Mouse (Mus musculus): Measurements from ENCODE around the gene Kirrel2. TPM values are rescaled to one million over a fixed set of nuclear protein-coding genes. Genes with fewer than 3 reads are reported as not detected.
A peak's percentile ranks its signal among the peaks of the same experiment; 100 is the strongest.

The Kirrel2 gene
- polyA plus RNA-seq, 1 experiment from 2014 or later, result 0.16 TPM

DNA sequence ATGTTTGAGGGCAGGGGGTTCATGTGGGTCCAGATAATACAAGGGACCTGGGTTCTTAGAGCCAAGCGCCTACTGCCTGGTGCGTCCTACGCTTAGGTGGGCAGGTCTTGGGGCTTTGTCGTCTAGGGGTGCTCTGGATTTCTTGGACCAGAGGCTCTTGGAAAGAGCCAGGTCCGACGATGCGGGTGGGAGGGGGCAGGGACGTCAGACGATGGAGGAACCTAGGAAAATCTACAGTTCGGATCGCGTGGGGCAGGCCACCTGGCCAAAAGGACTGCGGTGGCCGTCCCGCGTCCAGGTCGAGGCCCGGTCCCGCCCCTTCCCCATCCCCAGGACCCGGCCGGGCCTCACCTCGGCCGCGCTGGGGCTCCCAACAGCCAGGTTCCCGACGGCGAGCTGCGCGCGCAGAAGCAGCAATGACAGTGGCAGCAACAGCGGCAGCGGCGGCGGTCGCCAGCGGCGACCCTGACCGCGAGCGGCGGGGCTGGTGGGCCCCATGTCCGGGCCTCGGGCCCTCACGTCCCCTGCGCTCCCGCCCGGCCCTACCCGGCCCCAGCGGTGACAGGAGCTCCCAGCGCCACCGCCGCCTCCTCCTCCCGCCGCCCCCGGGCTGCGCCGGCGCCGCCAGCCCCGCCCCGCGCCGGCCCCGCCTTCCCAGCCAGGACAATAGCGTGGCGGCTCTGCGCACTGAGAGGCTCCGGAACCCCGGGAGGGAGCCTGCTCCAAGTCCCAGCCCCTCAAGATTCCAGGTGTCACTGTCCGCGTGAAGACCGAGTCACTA is 12.3 kb downstream of the Kirrel2 start, which contains the start of gene Aplp1:
Gene Aplp1 (minus strand): TSS at position 565 of the 781 bp plus-strand sequence.
- Histone ChIP-seq H3K27me3 (peaks cover 73% of the 10 kb centered on the region), H3K4me3 (peak within 1 kb of the TSS; percentile 66), H3K9ac (peak within 1 kb of the TSS; percentile 58), H3K36me3 (no peaks in the 10 kb centered on the region), H3K4me1 (replicated peaks) (peaks cover 13% of the 10 kb centered on the region), H3K9me3 (replicated peaks) (no peaks in the 10 kb centered on the region), H3K4me2 (peak within 1 kb of the TSS; percentile 95), H3K27ac (no peak within 1 kb of the TSS)
- WGBS, result under 1% methylated on average over 64 of the region's 72 CpGs
- ATAC-seq (replicated peaks; ENCODE audit: insufficient number of reproducible peaks, insufficient read depth, low FRiP score, low read depth), result peak; percentile 70

DNA sequence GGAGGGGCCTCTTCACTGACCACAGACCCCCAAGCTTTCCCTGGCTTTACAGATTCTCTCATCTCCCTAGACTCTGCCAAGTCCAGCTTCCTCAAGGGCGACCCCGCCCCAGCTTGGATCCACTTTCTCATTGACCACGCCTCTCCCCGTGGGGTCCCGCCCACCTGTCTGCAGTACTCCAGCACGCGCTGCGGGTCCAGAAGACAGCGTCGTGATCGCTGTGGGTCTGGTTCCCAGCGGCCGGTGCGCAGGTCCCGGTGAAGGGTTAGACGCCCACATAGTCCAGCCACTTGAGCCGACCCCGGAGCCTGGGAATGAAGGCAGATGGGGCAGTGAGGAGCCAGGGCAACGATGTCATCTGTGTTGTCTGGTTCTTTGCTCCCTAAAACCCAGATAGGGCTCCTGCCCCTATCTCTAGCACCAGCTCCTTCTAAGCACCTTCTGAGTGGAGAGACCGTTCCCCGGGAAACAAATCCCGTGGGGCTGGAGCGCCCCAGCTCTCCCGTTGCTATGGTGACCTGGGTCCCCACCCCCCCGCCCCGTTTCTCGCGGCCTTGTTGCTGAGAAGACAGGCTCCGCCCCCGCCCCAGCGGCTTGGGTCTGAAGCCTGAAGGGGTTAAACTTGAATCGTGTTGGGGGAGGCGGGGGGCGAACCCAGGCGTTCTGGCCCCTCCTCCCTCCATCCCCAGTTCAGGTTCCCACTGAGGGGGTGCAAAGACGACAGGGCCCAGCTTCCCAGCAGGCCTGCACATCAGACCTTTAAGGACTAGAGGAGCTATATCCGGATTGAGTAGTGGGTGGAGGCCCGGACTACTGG is 13.1 kb downstream of the Kirrel2 start:
- WGBS, result 1% methylated on average over 38 of the region's 38 CpGs
- H3K27me3 ChIP-seq, result peaks cover 74% of the 10 kb centered on the region

DNA sequence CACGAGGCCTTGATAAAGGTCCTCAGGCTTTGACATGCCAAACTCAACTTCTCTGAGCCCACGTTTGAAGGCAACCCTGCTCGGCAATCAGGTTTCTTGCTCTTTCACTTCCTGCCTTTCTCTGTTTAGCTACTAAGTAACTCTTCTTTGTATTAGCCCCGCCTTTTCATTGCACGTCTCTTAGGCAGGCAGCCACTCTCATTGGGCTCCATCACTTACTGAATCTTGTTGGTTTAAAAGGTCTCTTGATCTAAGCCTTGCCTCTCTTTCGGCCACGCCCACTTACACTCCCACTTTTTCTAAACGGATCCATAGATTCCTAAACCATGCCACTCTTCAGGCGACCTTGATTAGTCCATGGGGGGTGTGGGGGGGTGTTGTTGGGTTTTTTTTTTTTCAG is 13.8 kb downstream of the Kirrel2 start:
- Histone ChIP-seq H3K27me3 (peaks cover 80% of the 10 kb centered on the region), H3K9ac (no peak overlapping the region), H3K4me1 (replicated peaks) (peaks cover 13% of the 10 kb centered on the region), H3K4me3 (no peak overlapping the region), H3K4me2 (peak overlapping the region; percentile 95), H3K36me3 (no peaks in the 10 kb centered on the region), H3K9me3 (replicated peaks) (no peaks in the 10 kb centered on the region), H3K27ac (no peak overlapping the region)
- ATAC-seq (replicated peaks; ENCODE audit: insufficient number of reproducible peaks, insufficient read depth, low FRiP score, low read depth), result no peak
- 27% methylated on average over 9 of the region's 9 CpGs for WGBS

More for the DNA sequence above, 13.1 kb downstream of the Kirrel2 start:
- Histone ChIP-seq H3K9me3 (replicated peaks) (no peaks in the 10 kb centered on the region), H3K27ac (no peak overlapping the region), H3K36me3 (no peaks in the 10 kb centered on the region), H3K4me3 (peak overlapping the region; percentile 66), H3K9ac (peak overlapping the region; percentile 58; the same call in 1 of the 2 replicates), H3K4me1 (replicated peaks) (peaks cover 13% of the 10 kb centered on the region), H3K4me2 (peak overlapping the region; percentile 95)
- ATAC-seq (replicated peaks; ENCODE audit: insufficient number of reproducible peaks, insufficient read depth, low FRiP score, low read depth), result 0 out of 2 replicates have a peak, but pooled peaks have one; percentile 21

DNA sequence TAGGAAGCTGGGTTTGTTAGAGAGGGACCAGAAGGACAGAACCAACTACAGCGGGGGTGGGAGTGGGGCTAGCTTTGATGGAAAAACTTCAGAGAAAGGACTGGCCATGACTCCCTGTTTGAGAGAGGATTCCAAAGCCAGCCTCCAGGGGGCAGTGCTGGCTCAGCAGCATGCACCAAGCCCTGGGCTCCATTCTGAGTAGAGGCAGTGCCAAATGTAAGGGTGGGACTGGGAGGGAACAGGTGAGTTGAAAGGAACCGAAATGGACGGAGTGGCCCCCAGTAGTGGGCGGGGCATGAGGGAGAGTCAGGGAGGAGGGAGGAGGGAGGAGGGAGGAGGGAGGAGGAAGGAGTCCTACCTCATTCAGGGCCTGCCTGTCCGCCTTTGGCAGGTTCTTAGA is 16.8 kb downstream of the Kirrel2 start:
- no peaks in the 10 kb centered on the region for H3K9me3 ChIP-seq (replicated peaks)
- no peak overlapping the region for H3K4me3 ChIP-seq
- ATAC-seq (replicated peaks; ENCODE audit: insufficient number of reproducible peaks, insufficient read depth, low FRiP score, low read depth), result no peak
- peaks cover 13% of the 10 kb centered on the region for H3K4me1 ChIP-seq (replicated peaks)
- no peak overlapping the region for H3K27ac ChIP-seq
- 20% methylated on average over 5 of the region's 5 CpGs for WGBS
- H3K4me2 ChIP-seq, result no peak overlapping the region
- peaks cover 82% of the 10 kb centered on the region for H3K27me3 ChIP-seq
- no peaks in the 10 kb centered on the region for H3K36me3 ChIP-seq
- H3K9ac ChIP-seq, result no peak overlapping the region

DNA sequence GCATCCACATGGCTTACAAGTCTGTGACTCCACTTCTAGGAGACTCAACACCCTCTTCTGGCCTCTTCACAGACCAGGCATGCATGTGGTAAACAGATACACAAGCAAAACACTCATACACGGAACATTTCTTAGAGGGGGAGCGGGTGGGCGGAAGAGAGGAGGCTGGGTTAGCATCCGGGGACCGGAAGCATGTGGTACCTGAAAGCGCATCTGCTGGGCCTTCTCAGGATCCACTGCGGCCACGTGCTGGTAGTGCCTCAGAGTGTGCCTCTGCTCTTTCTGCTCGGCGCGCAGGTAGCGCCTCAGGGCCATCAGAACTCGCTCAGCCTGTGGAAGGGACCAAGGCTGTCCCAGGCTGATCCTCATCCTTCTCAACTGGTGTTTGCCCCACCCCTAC is 17.8 kb downstream of the Kirrel2 start:
- Histone ChIP-seq H3K9ac (no peak overlapping the region), H3K9me3 (replicated peaks) (no peaks in the 10 kb centered on the region), H3K4me2 (no peak overlapping the region), H3K36me3 (no peaks in the 10 kb centered on the region), H3K4me1 (replicated peaks) (peaks cover 8% of the 10 kb centered on the region), H3K27me3 (peaks cover 79% of the 10 kb centered on the region), H3K27ac (no peak overlapping the region), H3K4me3 (no peak overlapping the region)
- 75% methylated on average over 13 of the region's 13 CpGs for WGBS
- no peak for ATAC-seq (replicated peaks; ENCODE audit: insufficient number of reproducible peaks, insufficient read depth, low FRiP score, low read depth)

DNA sequence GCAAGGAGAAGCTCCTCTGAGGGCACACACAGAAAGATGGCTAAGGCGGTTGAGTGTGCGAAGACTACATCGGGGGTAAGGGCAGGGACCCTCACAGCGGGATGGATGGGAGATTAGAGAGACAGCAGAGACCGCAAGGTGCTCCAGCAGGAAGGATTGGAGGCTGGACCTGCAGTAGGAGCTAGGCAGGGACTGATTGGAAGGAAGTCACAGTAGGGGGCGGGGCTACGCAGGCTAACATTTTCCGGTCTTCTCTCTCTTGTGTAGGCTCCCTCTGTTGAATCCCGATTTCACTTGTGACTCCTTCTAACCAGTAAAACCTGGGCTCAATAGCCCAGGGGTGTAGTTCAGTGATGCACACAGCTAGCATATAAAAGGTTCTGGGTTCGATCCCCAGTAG is 20.6 kb downstream of the Kirrel2 start:
- Histone ChIP-seq H3K27me3 (peaks cover 51% of the 10 kb centered on the region), H3K4me3 (no peak overlapping the region), H3K27ac (no peak overlapping the region), H3K4me2 (no peak overlapping the region), H3K9me3 (replicated peaks) (no peaks in the 10 kb centered on the region), H3K4me1 (replicated peaks) (no peaks in the 10 kb centered on the region), H3K36me3 (no peaks in the 10 kb centered on the region), H3K9ac (no peak overlapping the region)
- no peak for ATAC-seq (replicated peaks; ENCODE audit: insufficient number of reproducible peaks, insufficient read depth, low FRiP score, low read depth)
- 20% methylated on average over 10 of the region's 10 CpGs for WGBS

DNA sequence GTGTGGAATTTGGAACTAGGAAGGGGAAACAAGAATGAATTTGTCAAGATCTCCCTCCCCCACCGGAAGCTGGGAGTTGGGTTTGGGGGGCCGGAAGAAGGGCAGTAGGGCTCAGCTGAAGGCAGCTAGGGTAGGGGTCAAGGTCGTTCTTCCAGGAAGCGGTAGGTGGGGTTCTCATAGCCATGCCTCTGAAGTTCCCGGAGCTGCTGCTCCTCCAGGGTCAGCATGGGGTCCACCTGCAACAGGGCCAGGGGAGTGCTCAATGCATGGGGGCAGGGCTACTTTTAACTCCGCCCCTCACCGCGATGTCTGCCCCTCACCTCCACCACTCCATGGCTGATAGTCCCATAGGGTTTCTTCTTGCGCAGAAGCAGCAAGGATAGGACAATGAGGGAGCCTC is 22.3 kb downstream of the Kirrel2 start:
- H3K9me3 ChIP-seq (replicated peaks), result no peaks in the 10 kb centered on the region
- no peak overlapping the region for H3K4me3 ChIP-seq
- no peak overlapping the region for H3K4me2 ChIP-seq
- no peak overlapping the region for H3K27ac ChIP-seq
- no peaks in the 10 kb centered on the region for H3K4me1 ChIP-seq (replicated peaks)
- peaks cover 42% of the 10 kb centered on the region for H3K27me3 ChIP-seq
- no peak overlapping the region for H3K9ac ChIP-seq
- no peak for ATAC-seq (replicated peaks; ENCODE audit: insufficient number of reproducible peaks, insufficient read depth, low FRiP score, low read depth)
- 48% methylated on average over 9 of the region's 9 CpGs for WGBS
- H3K36me3 ChIP-seq, result no peaks in the 10 kb centered on the region

DNA sequence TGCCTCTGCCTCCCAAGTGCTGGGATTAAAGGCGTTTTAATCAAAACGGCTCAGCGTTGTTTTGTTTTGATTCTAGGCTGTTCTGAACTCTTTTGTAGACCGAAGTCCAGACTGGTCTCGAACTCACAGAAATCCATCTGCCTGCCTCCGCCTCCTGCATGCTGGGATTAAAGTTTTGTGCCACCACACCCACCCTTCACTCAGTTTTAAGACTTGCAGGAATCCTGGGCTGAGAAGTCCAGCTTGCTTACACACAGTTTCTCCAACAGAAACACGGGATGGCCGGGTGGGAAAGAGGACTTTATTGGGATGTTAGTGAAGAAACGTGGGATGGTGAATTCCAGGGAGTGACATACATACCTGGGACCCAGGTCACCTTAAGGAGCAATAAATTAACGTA is 22.8 kb downstream of the Kirrel2 start:
- WGBS, result 67% methylated on average over 10 of the region's 10 CpGs

DNA sequence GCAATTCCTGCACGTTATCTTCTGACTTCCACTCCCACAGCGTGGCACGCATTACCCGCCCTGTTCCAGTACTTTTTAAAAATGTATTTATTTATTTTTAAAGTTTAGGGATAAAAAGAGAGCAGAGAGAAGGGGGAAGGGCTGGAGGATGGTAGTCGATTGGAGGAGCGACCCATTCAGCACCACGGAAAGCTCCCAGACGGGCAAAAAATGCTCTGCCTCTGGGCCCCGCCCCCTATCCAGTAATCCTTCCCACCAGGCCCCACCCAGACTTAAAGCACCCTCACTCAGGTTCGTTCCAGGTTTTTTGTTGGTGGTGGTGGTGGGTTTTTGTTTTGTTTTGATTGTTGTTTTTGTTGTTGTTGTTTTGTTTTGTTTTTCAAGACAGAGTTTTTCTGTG is 23.3 kb downstream of the Kirrel2 start:
- Histone ChIP-seq H3K27me3 (peaks cover 33% of the 10 kb centered on the region), H3K9me3 (replicated peaks) (no peaks in the 10 kb centered on the region), H3K9ac (no peak overlapping the region), H3K4me1 (replicated peaks) (no peaks in the 10 kb centered on the region), H3K4me3 (no peak overlapping the region), H3K36me3 (no peaks in the 10 kb centered on the region), H3K4me2 (no peak overlapping the region), H3K27ac (no peak overlapping the region)
- 3% methylated on average over 10 of the region's 10 CpGs for WGBS
- no peak for ATAC-seq (replicated peaks; ENCODE audit: insufficient number of reproducible peaks, insufficient read depth, low FRiP score, low read depth)

More for the DNA sequence above, 22.8 kb downstream of the Kirrel2 start:
- Histone ChIP-seq H3K27me3 (peaks cover 37% of the 10 kb centered on the region), H3K27ac (no peak overlapping the region), H3K9ac (no peak overlapping the region), H3K36me3 (no peaks in the 10 kb centered on the region), H3K4me3 (no peak overlapping the region), H3K4me2 (no peak overlapping the region), H3K4me1 (replicated peaks) (no peaks in the 10 kb centered on the region), H3K9me3 (replicated peaks) (no peaks in the 10 kb centered on the region)
- no peak for ATAC-seq (replicated peaks; ENCODE audit: insufficient number of reproducible peaks, insufficient read depth, low FRiP score, low read depth)

DNA sequence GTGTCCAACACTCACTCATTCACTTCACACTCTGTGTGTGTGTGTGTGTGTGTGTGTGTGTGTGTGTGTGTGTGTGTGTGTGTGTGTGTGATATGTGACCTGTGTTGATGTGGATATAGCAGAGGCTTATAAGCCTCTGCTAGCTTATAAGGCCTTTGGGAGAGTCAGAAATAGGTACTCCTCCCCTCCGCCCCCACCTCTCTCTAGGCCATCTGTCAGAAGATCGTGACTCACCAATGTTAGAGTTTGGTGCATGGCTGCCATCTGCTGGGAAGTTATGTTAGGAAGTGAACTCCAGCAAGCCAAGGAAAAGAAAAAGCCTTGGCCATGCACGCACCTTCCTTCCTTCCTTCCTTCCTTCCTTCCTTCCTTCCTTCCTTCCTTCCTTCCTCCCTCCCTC is 25.7 kb downstream of the Kirrel2 start:
- ATAC-seq (replicated peaks; ENCODE audit: insufficient number of reproducible peaks, insufficient read depth, low FRiP score, low read depth), result no peak
- Histone ChIP-seq H3K27me3 (peaks cover 17% of the 10 kb centered on the region), H3K9ac (no peak overlapping the region), H3K36me3 (no peaks in the 10 kb centered on the region), H3K27ac (no peak overlapping the region), H3K4me2 (no peak overlapping the region), H3K9me3 (replicated peaks) (no peaks in the 10 kb centered on the region), H3K4me3 (no peak overlapping the region), H3K4me1 (replicated peaks) (no peaks in the 10 kb centered on the region)
- 7% methylated on average over 3 of the region's 3 CpGs for WGBS

DNA sequence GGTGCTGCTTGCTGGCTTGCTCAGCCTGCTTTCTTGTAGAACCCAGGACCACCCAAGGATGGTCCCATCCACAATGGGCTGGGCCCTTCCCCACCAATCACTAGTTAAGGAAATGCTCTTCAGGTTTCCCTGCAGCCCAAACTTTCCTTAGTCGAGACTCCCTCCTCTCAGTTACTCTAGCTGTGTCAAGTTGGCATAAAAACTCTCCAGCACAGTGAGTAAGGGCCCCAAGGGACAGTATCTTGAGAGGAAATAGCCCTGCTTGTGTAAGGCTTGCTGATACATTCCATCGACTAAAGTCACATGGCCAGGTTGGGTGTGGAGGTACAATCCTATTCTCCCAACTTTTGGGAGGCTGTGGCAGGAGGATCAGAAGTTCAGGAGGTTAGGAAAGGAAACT is 27.3 kb downstream of the Kirrel2 start:
- Histone ChIP-seq H3K27me3 (peaks cover 2% of the 10 kb centered on the region), H3K36me3 (0 out of 2 replicates have a peak, but pooled peaks cover 4% of the 10 kb centered on the region), H3K9me3 (replicated peaks) (no peaks in the 10 kb centered on the region), H3K4me2 (no peak overlapping the region), H3K9ac (no peak overlapping the region), H3K4me1 (replicated peaks) (no peaks in the 10 kb centered on the region), H3K4me3 (no peak overlapping the region), H3K27ac (no peak overlapping the region)
- no peak for ATAC-seq (replicated peaks; ENCODE audit: insufficient number of reproducible peaks, insufficient read depth, low FRiP score, low read depth)
- WGBS, result 33% methylated on average over 2 of the region's 2 CpGs
